Mouse (Mus musculus) cerebellum, adult 2 months (tissue): ENCODE results near the gene Kcnh8. TPM values are rescaled to one million over a fixed set of nuclear protein-coding genes. Genes with fewer than 3 reads are reported as not detected.
A peak's percentile ranks its signal among the peaks of the same experiment; 100 is the strongest.

Source experiments
- DNase-seq, 2 experiments: peaks; one replicate each; pipeline ENCODE4 v3.0.0; 2021
- H3K27ac ChIP-seq: fragments of 200-500 bp; 2 replicates; pipeline ENCODE4 v1.5.1; 2012; ENCODE audit warnings: low read length, control low read depth, inconsistent platforms; ENCODE audit not compliant: insufficient read depth
- H3K27me3 ChIP-seq: fragments of 200-500 bp; 2 replicates; pipeline ENCODE4 v1.6.1; 2012; ENCODE audit warnings: inconsistent platforms, mild to moderate bottlenecking, low read length, moderate library complexity; ENCODE audit not compliant: control insufficient read depth, insufficient read depth
- H3K4me1 ChIP-seq: fragments of 200-500 bp; 2 replicates; pipeline ENCODE4 v1.6.1; 2011; ENCODE audit warnings: low read length; ENCODE audit not compliant: control insufficient read depth, insufficient read depth
- H3K4me3 ChIP-seq: fragments of 200-500 bp; replicated peaks from 2 replicates; pipeline ENCODE3; 2011; ENCODE audit warnings: mild to moderate bottlenecking, low read depth, low read length, control low read depth; ENCODE audit not compliant: insufficient read depth
- CTCF ChIP-seq: fragments of 200-500 bp; IDR thresholded peaks from 2 replicates; pipeline ENCODE4 v1.5.1; 2011; ENCODE audit warnings: low read depth, mild to moderate bottlenecking, control low read depth, low read length, moderate library complexity, borderline replicate concordance; ENCODE audit not compliant: insufficient read depth
- POLR2A ChIP-seq: fragments of 200-500 bp; IDR thresholded peaks from 2 replicates; pipeline ENCODE4 v1.6.1; 2011; ENCODE audit warnings: low read length, control low read depth, borderline replicate concordance; ENCODE audit not compliant: insufficient read depth
- WGBS: fragments of 180-500 bp; shearing (Covaris S2); methylation state at CpG from one replicate; pipeline ENCODE4 v1.1.7; 2018; 5-methylcytosine and 5-hydroxymethylcytosine counted together
- polyA plus RNA-seq: library from polyadenylated mRNA; depleted of rRNA; stranded (reverse); fragments of >200 nt; gene quantifications from 2 replicates; pipeline ENCODE4 v1.2.3, GENCODE M21; 2012

Gene Kcnh8
- polyA plus RNA-seq, 1 experiment, result 0.74 TPM

GRCm38 (mm10) chr17:52880051-52880450, 277.5 kb downstream of the Kcnh8 start:
- Histone ChIP-seq H3K4me3 (no peak overlapping the region), H3K4me1 (no peaks in the 10 kb centered on the region; the same call in 1 of the 2 replicates), H3K27me3 (no peaks in the 10 kb centered on the region), H3K27ac (no peak overlapping the region)
- TF ChIP-seq POLR2A (no peak), CTCF (no peak)
- peak; percentile 18 to 66 for DNase-seq
- 11% methylated on average over 2 of the region's 2 CpGs for WGBS

- WGBS, result 57% methylated on average over 1 of the region's 1 CpGs
- Histone ChIP-seq H3K4me1 (no peaks in the 10 kb centered on the region), H3K4me3 (no peak overlapping the region), H3K27ac (no peak overlapping the region), H3K27me3 (no peaks in the 10 kb centered on the region; the same call in 1 of the 2 replicates)
- no peak for DNase-seq
- TF ChIP-seq POLR2A (no peak), CTCF (no peak)
These were observed 282.7 kb downstream of the Kcnh8 start for GRCm38 (mm10) chr17:52885210-52885609.

- TF ChIP-seq CTCF (no peak), POLR2A (no peak)
These were observed 318.1 kb downstream of the Kcnh8 start for GRCm38 (mm10) chr17:52920519-52921106.

GRCm38 (mm10) chr17:52943966-52944365, 341.5 kb downstream of the Kcnh8 start:
- Histone ChIP-seq H3K4me1 (no peaks in the 10 kb centered on the region), H3K27ac (no peak overlapping the region), H3K4me3 (no peak overlapping the region), H3K27me3 (no peaks in the 10 kb centered on the region)
- TF ChIP-seq POLR2A, result no peak
- no peak for TF ChIP-seq CTCF
- no peak for DNase-seq

More at GRCm38 (mm10) chr17:52920519-52921106, 318.1 kb downstream of the Kcnh8 start:
- no peaks in the 10 kb centered on the region for H3K27me3 ChIP-seq
- no peak overlapping the region for H3K27ac ChIP-seq
- WGBS, result 60% methylated on average over 3 of the region's 3 CpGs
- H3K4me3 ChIP-seq, result no peak overlapping the region
- no peak for DNase-seq
- no peaks in the 10 kb centered on the region for H3K4me1 ChIP-seq

- no peaks in the 10 kb centered on the region for H3K4me1 ChIP-seq
- no peak for TF ChIP-seq POLR2A
- no peak for TF ChIP-seq CTCF
- no peak overlapping the region for H3K4me3 ChIP-seq
- H3K27ac ChIP-seq, result no peak overlapping the region
- no peak for DNase-seq
- 94% methylated on average over 1 of the region's 1 CpGs for WGBS
- no peaks in the 10 kb centered on the region for H3K27me3 ChIP-seq
These were observed 370.2 kb downstream of the Kcnh8 start for GRCm38 (mm10) chr17:52972735-52973134.

- H3K4me3 ChIP-seq, result no peak overlapping the region
- DNase-seq, result no peak
- no peak overlapping the region for H3K27ac ChIP-seq
- no peaks in the 10 kb centered on the region for H3K4me1 ChIP-seq
- TF ChIP-seq CTCF (no peak), POLR2A (no peak)
- no peaks in the 10 kb centered on the region for H3K27me3 ChIP-seq
- 87% methylated on average over 4 of the region's 4 CpGs for WGBS
These were observed 378.4 kb downstream of the Kcnh8 start for GRCm38 (mm10) chr17:52980958-52981357.
